Mouse (Mus musculus): ENCODE data around the gene Wfdc5. TPM values are rescaled to one million over a fixed set of nuclear protein-coding genes. Genes with fewer than 3 reads are reported as not detected.
A peak's percentile ranks its signal among the peaks of the same experiment; 100 is the strongest.

The Wfdc5 gene
- polyA plus RNA-seq, 1 experiment from 2014 or later = 2.6 TPM

- ATAC-seq (ENCODE audit: insufficient read depth, low FRiP score, low read depth) = no peak
- Histone ChIP-seq H3K4me3 (replicated peaks) (peak within 1 kb of the TSS; percentile 33), H3K4me2 (peak within 1 kb of the TSS; percentile 59), H3K9me3 (no peaks in the 10 kb centered on the region), H3K27me3 (replicated peaks) (peaks cover 61% of the 10 kb centered on the region), H3K4me1 (peaks cover 17% of the 10 kb centered on the region), H3K36me3 (no peaks in the 10 kb centered on the region), H3K27ac (no peak within 1 kb of the TSS), H3K9ac (no peak within 1 kb of the TSS)
- 1% methylated on average over 24 of the region's 29 CpGs for WGBS
These were observed 11.6 kb downstream of the Wfdc5 start, which contains the start of gene Kcns1 for GRCm38 (mm10) chr2:164170902-164171301. Kcns1 (minus strand) TSS chr2:164171113.

GRCm38 (mm10) chr2:164170326-164170725, 12.2 kb downstream of the Wfdc5 start:
- no peak overlapping the region for H3K4me3 ChIP-seq (replicated peaks)
- H3K4me2 ChIP-seq = peak overlapping the region; percentile 59
- H3K9ac ChIP-seq = no peak overlapping the region
- H3K27me3 ChIP-seq (replicated peaks) = peaks cover 62% of the 10 kb centered on the region
- peaks cover 17% of the 10 kb centered on the region for H3K4me1 ChIP-seq
- 6% methylated on average over 11 of the region's 11 CpGs for WGBS
- H3K36me3 ChIP-seq = no peaks in the 10 kb centered on the region
- ATAC-seq (ENCODE audit: insufficient read depth, low FRiP score, low read depth) = no peak
- H3K9me3 ChIP-seq = no peaks in the 10 kb centered on the region
- H3K27ac ChIP-seq = no peak overlapping the region

- Histone ChIP-seq H3K36me3 (no peaks in the 10 kb centered on the region), H3K27ac (no peak overlapping the region), H3K9ac (no peak overlapping the region), H3K27me3 (replicated peaks) (peaks cover 62% of the 10 kb centered on the region), H3K9me3 (no peaks in the 10 kb centered on the region), H3K4me3 (replicated peaks) (peak overlapping the region; percentile 36), H3K4me1 (peaks cover 17% of the 10 kb centered on the region), H3K4me2 (peak overlapping the region; percentile 73)
- no peak for ATAC-seq (ENCODE audit: insufficient read depth, low FRiP score, low read depth)
- 10% methylated on average over 42 of the region's 42 CpGs for whole genome bisulfite sequencing
These were observed 14.0 kb downstream of the Wfdc5 start for GRCm38 (mm10) chr2:164168571-164168946.

GRCm38 (mm10) chr2:164167752-164168570, 14.6 kb downstream of the Wfdc5 start:
- H3K27ac ChIP-seq = no peak overlapping the region
- no peaks in the 10 kb centered on the region for H3K9me3 ChIP-seq
- H3K4me2 ChIP-seq = peak overlapping the region; percentile 73
- H3K4me3 ChIP-seq (replicated peaks) = peak overlapping the region; percentile 36
- WGBS = 12% methylated on average over 90 of the region's 90 CpGs
- H3K4me1 ChIP-seq = peaks cover 17% of the 10 kb centered on the region
- no peak for ATAC-seq (ENCODE audit: insufficient read depth, low FRiP score, low read depth)
- no peaks in the 10 kb centered on the region for H3K36me3 ChIP-seq
- H3K27me3 ChIP-seq (replicated peaks) = peaks cover 62% of the 10 kb centered on the region
- H3K9ac ChIP-seq = no peak overlapping the region

GRCm38 (mm10) chr2:164164941-164165340, 17.6 kb downstream of the Wfdc5 start:
- H3K27me3 ChIP-seq (replicated peaks) = peaks cover 41% of the 10 kb centered on the region
- WGBS = 89% methylated on average over 5 of the region's 5 CpGs
- H3K4me2 ChIP-seq = no peak overlapping the region

GRCm38 (mm10) chr2:164161515-164162055, 21.0 kb downstream of the Wfdc5 start:
- Histone ChIP-seq H3K4me3 (replicated peaks) (no peak overlapping the region), H3K27me3 (replicated peaks) (peaks cover 8% of the 10 kb centered on the region), H3K4me1 (no peaks in the 10 kb centered on the region), H3K9me3 (no peaks in the 10 kb centered on the region), H3K36me3 (no peaks in the 10 kb centered on the region), H3K4me2 (no peak overlapping the region), H3K9ac (no peak overlapping the region), H3K27ac (no peak overlapping the region)
- no peak for ATAC-seq (ENCODE audit: insufficient read depth, low FRiP score, low read depth)
- WGBS = 71% methylated on average over 11 of the region's 11 CpGs

More at GRCm38 (mm10) chr2:164164941-164165340, 17.6 kb downstream of the Wfdc5 start:
- no peak overlapping the region for H3K9ac ChIP-seq
- ATAC-seq (ENCODE audit: insufficient read depth, low FRiP score, low read depth) = no peak
- no peak overlapping the region for H3K27ac ChIP-seq
- H3K4me1 ChIP-seq = peaks cover 13% of the 10 kb centered on the region
- no peaks in the 10 kb centered on the region for H3K9me3 ChIP-seq
- no peaks in the 10 kb centered on the region for H3K36me3 ChIP-seq
- no peak overlapping the region for H3K4me3 ChIP-seq (replicated peaks)

- Histone ChIP-seq H3K27ac (no peak overlapping the region), H3K9me3 (no peaks in the 10 kb centered on the region), H3K9ac (no peak overlapping the region), H3K36me3 (no peaks in the 10 kb centered on the region), H3K27me3 (replicated peaks) (no peaks in the 10 kb centered on the region), H3K4me3 (replicated peaks) (no peak overlapping the region), H3K4me2 (no peak overlapping the region), H3K4me1 (no peaks in the 10 kb centered on the region)
- WGBS = 88% methylated on average over 2 of the region's 2 CpGs
- ATAC-seq (ENCODE audit: insufficient read depth, low FRiP score, low read depth) = no peak
These were observed 23.7 kb downstream of the Wfdc5 start for GRCm38 (mm10) chr2:164158838-164159237.

GRCm38 (mm10) chr2:164156158-164156557, 26.4 kb downstream of the Wfdc5 start:
- Histone ChIP-seq H3K9me3 (no peaks in the 10 kb centered on the region), H3K27me3 (replicated peaks) (no peaks in the 10 kb centered on the region), H3K27ac (no peak overlapping the region), H3K4me2 (no peak overlapping the region), H3K4me3 (replicated peaks) (no peak overlapping the region), H3K36me3 (0 out of 2 replicates have a peak, but pooled peaks cover 9% of the 10 kb centered on the region), H3K4me1 (no peaks in the 10 kb centered on the region), H3K9ac (no peak overlapping the region)
- WGBS = 80% methylated on average over 7 of the region's 7 CpGs
- ATAC-seq (ENCODE audit: insufficient read depth, low FRiP score, low read depth) = no peak

- no peak for ATAC-seq (ENCODE audit: insufficient read depth, low FRiP score, low read depth)
- Histone ChIP-seq H3K27ac (no peak overlapping the region), H3K36me3 (0 out of 2 replicates have a peak, but pooled peaks cover 9% of the 10 kb centered on the region), H3K4me2 (no peak overlapping the region), H3K9me3 (no peaks in the 10 kb centered on the region), H3K4me1 (no peaks in the 10 kb centered on the region), H3K9ac (no peak overlapping the region), H3K27me3 (replicated peaks) (no peaks in the 10 kb centered on the region), H3K4me3 (replicated peaks) (no peak overlapping the region)
- 94% methylated on average over 10 of the region's 10 CpGs for WGBS
These were observed 28.5 kb downstream of the Wfdc5 start for GRCm38 (mm10) chr2:164154007-164154406.

GRCm38 (mm10) chr2:164152341-164152740, 30.2 kb downstream of the Wfdc5 start:
- no peak overlapping the region for H3K4me2 ChIP-seq
- 0 out of 2 replicates have a peak, but pooled peaks cover 9% of the 10 kb centered on the region for H3K36me3 ChIP-seq
- H3K4me3 ChIP-seq (replicated peaks) = no peak overlapping the region
- no peaks in the 10 kb centered on the region for H3K4me1 ChIP-seq
- H3K9me3 ChIP-seq = no peaks in the 10 kb centered on the region
- no peak overlapping the region for H3K27ac ChIP-seq
- 91% methylated on average over 11 of the region's 11 CpGs for WGBS
- no peak overlapping the region for H3K9ac ChIP-seq
- no peaks in the 10 kb centered on the region for H3K27me3 ChIP-seq (replicated peaks)
- no peak for ATAC-seq (ENCODE audit: insufficient read depth, low FRiP score, low read depth)

GRCm38 (mm10) chr2:164150086-164150760, 32.3 kb downstream of the Wfdc5 start:
- no peaks in the 10 kb centered on the region for H3K9me3 ChIP-seq
- H3K4me2 ChIP-seq = no peak overlapping the region
- no peak overlapping the region for H3K4me3 ChIP-seq (replicated peaks)
- H3K9ac ChIP-seq = no peak overlapping the region
- ATAC-seq (ENCODE audit: insufficient read depth, low FRiP score, low read depth) = no peak; the same call in 1 of the 2 replicates
- 47% methylated on average over 14 of the region's 14 CpGs for WGBS
- no peaks in the 10 kb centered on the region for H3K27me3 ChIP-seq (replicated peaks)
- H3K36me3 ChIP-seq = 0 out of 2 replicates have a peak, but pooled peaks cover 9% of the 10 kb centered on the region
- H3K4me1 ChIP-seq = no peaks in the 10 kb centered on the region
- 0 out of 2 replicates have a peak overlapping the region, but pooled peaks have one; percentile 2 for H3K27ac ChIP-seq

- Histone ChIP-seq H3K4me2 (no peak overlapping the region), H3K4me1 (no peaks in the 10 kb centered on the region), H3K27ac (no peak overlapping the region), H3K36me3 (0 out of 2 replicates have a peak, but pooled peaks cover 2% of the 10 kb centered on the region), H3K9me3 (no peaks in the 10 kb centered on the region), H3K4me3 (replicated peaks) (no peak overlapping the region), H3K27me3 (replicated peaks) (no peaks in the 10 kb centered on the region), H3K9ac (no peak overlapping the region)
- 92% methylated on average over 12 of the region's 12 CpGs for WGBS
- ATAC-seq (ENCODE audit: insufficient read depth, low FRiP score, low read depth) = no peak
These were observed 36.0 kb downstream of the Wfdc5 start for GRCm38 (mm10) chr2:164146556-164146955.

Measured in stomach, embryonic 15.5 days (tissue).